Mouse (Mus musculus) liver, adult 2 months (tissue): ENCODE measurements around the gene Lingo3.

Experiments
- CTCF ChIP-seq: fragments of 200-500 bp; IDR thresholded peaks from 2 replicates; pipeline ENCODE4 v1.5.1; 2011; ENCODE audit warnings: low read depth, low read length, control low read depth
- POLR2A ChIP-seq: fragments of 200-500 bp; IDR thresholded peaks from 2 replicates; pipeline ENCODE4 v1.6.1; 2011; ENCODE audit warnings: low read length, control low read depth; ENCODE audit not compliant: insufficient read depth; ENCODE audit errors: extremely low read depth

- TF ChIP-seq CTCF (no peak), POLR2A (no peak)
These were observed 18.5 kb upstream of the Lingo3 start for GRCm38 (mm10) chr10:80862305-80862704.
